Mouse (Mus musculus): ENCODE results near the gene Zwilch.

GRCm38 (mm10) chr9:64114646-64115045 is 58.3 kb downstream of the Zwilch start:
- TF ChIP-seq POLR2A (IDR thresholded peaks at IDR 0.05; ENCODE audit: borderline replicate concordance, insufficient read depth, low read length), result no peak
- no peak for TF ChIP-seq CTCF (IDR thresholded peaks at IDR 0.05; ENCODE audit: borderline replicate concordance, insufficient read depth, low read depth, low read length)

All from cerebellum, adult 2 months (tissue).